Mouse (Mus musculus): ENCODE data around the gene Dnah1. TPM values are rescaled to one million over a fixed set of nuclear protein-coding genes. Genes with fewer than 3 reads are reported as not detected.

Dnah1 gene
- polyA plus RNA-seq, 1 experiment from 2014 or later: 7.7 TPM

DNA sequence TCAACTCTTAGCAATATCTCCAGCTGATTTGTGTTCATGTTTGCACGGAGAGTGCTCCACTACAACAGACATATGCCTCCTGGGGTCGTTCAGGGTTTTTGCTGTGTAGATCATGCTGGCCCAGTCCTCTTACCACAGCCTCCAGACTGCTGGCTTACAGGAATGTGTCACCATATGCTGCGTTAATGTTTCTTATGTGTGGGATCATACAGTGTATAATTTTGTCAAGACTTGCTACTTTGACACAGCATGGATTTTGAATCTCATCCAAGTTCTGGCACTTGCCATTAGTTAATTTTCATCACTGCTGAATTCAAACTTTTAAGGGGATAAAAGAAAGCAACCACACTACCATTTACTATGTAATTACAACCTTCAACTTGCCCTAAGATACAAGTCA lies 12.1 kb upstream of the Dnah1 start:
- 57% methylated on average over 3 of the region's 3 CpGs for WGBS
- ATAC-seq (ENCODE audit: insufficient number of reproducible peaks, insufficient read depth, low FRiP score, low TSS enrichment, low read depth): no peak
- peak overlapping the region; percentile 75 for H3K4me2 ChIP-seq
- no peak overlapping the region for H3K27ac ChIP-seq
- H3K4me3 ChIP-seq (replicated peaks): peak overlapping the region; percentile 84
- H3K4me1 ChIP-seq (replicated peaks): peaks cover 11% of the 10 kb centered on the region
- H3K9ac ChIP-seq (replicated peaks): no peak overlapping the region
- H3K36me3 ChIP-seq: peaks cover 6% of the 10 kb centered on the region; the same call in 1 of the 2 replicates
- no peaks in the 10 kb centered on the region for H3K9me3 ChIP-seq
- peaks cover 1% of the 10 kb centered on the region for H3K27me3 ChIP-seq

DNA sequence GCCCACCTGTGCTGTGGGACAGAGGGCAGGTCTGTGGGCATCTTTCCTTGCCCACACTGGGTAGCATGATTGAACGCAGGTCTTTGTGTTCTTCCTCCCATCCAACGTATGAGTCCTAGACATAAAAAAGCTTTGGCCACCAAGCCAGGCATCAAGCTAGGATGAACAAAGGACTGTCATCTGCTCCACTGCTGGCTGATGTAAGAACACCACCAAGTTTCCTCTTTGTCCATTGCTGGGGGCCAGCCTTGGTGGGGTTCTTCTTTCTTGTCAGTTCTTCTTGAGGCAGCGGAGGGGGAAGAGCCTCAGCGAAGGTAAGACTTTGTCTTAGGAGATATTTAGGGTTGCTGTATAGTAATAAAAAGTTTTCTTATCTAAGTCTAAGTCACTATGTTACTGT lies 7.3 kb upstream of the Dnah1 start:
- Histone ChIP-seq H3K27me3 (peaks cover 10% of the 10 kb centered on the region), H3K4me3 (replicated peaks) (no peak overlapping the region), H3K4me1 (replicated peaks) (no peaks in the 10 kb centered on the region; the same call in 1 of the 2 replicates), H3K4me2 (no peak overlapping the region), H3K36me3 (no peaks in the 10 kb centered on the region), H3K27ac (no peak overlapping the region), H3K9ac (replicated peaks) (no peak overlapping the region), H3K9me3 (no peaks in the 10 kb centered on the region)
- 75% methylated on average over 4 of the region's 4 CpGs for WGBS
- ATAC-seq (ENCODE audit: insufficient number of reproducible peaks, insufficient read depth, low FRiP score, low TSS enrichment, low read depth): no peak

DNA sequence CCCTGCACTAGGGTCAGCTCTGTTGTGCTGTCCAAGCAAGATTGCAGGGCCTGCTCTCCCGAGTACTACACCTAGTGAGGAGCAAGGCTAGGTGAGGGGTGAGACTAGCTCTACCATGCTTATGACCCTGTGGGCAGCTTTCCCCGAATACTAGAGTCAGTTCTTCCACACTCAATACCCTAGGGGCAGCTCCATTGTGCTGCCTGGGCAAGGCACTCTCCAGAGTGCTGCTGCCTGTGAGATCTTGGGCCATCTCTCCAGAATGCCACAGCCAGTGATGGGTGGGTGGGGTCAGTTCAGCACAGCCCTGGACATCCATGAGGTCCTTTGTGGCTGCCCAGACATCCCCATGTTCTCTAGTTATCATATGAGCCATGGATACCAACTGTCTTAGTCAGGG lies 6.0 kb upstream of the Dnah1 start:
- no peaks in the 10 kb centered on the region for H3K9me3 ChIP-seq
- ATAC-seq (ENCODE audit: insufficient number of reproducible peaks, insufficient read depth, low FRiP score, low TSS enrichment, low read depth): no peak
- H3K27me3 ChIP-seq: peaks cover 10% of the 10 kb centered on the region
- 46% methylated on average over 2 of the region's 2 CpGs for WGBS
- no peaks in the 10 kb centered on the region for H3K36me3 ChIP-seq
- H3K4me2 ChIP-seq: no peak overlapping the region
- H3K27ac ChIP-seq: no peak overlapping the region
- H3K4me3 ChIP-seq (replicated peaks): no peak overlapping the region
- no peaks in the 10 kb centered on the region for H3K4me1 ChIP-seq (replicated peaks)
- H3K9ac ChIP-seq (replicated peaks): no peak overlapping the region

DNA sequence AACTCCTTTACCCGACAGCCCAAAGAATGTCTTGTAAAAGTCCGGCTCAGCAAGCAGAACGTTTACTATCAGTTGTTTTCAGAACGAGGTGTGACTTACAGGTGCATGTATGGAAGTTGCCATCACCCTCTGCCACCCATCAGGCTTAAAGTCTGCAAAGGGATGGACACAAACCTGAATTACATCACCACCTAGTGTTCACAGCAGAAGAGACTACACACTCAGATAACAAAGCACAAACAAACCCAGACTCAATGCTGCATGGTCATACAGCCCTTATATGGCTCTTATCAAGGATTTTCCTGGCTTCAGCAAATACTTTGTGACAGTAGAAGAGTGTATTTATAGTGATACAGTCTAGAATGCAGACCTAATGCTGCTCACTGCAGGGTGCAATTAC lies 4.0 kb upstream of the Dnah1 start:
- Histone ChIP-seq H3K36me3 (no peaks in the 10 kb centered on the region), H3K27me3 (peaks cover 10% of the 10 kb centered on the region), H3K4me1 (replicated peaks) (no peaks in the 10 kb centered on the region), H3K4me3 (replicated peaks) (no peak overlapping the region), H3K9me3 (no peaks in the 10 kb centered on the region), H3K27ac (no peak overlapping the region), H3K9ac (replicated peaks) (no peak overlapping the region), H3K4me2 (no peak overlapping the region)
- 78% methylated on average over 4 of the region's 4 CpGs for WGBS
- ATAC-seq (ENCODE audit: insufficient number of reproducible peaks, insufficient read depth, low FRiP score, low TSS enrichment, low read depth): no peak

DNA sequence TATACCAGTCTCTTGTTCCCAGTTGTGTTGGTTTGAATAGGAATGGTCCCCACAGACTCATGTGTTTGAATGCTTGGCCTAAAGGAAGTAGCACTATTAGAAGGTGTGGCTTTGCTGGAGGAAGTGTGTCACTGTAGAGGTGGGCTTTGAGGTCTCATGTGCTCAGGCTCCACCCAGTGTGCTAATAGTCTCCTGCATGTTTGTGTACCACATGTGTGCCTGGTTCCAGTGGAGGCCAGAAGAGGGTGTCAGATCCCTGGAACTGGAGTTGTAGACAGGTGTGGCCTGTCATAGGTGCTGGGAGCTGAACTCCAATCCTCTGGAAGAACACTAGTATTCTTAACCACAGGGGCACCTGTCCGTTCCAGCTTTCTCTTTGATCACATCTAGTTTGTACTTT lies 3.5 kb upstream of the Dnah1 start:
- no peaks in the 10 kb centered on the region for H3K4me1 ChIP-seq (replicated peaks)
- WGBS: 91% methylated on average over 1 of the region's 1 CpGs
- no peak overlapping the region for H3K4me2 ChIP-seq
- H3K27ac ChIP-seq: no peak overlapping the region
- ATAC-seq (ENCODE audit: insufficient number of reproducible peaks, insufficient read depth, low FRiP score, low TSS enrichment, low read depth): no peak
- H3K9ac ChIP-seq (replicated peaks): no peak overlapping the region
- peaks cover 10% of the 10 kb centered on the region for H3K27me3 ChIP-seq
- H3K36me3 ChIP-seq: no peaks in the 10 kb centered on the region
- no peaks in the 10 kb centered on the region for H3K9me3 ChIP-seq
- no peak overlapping the region for H3K4me3 ChIP-seq (replicated peaks)

DNA sequence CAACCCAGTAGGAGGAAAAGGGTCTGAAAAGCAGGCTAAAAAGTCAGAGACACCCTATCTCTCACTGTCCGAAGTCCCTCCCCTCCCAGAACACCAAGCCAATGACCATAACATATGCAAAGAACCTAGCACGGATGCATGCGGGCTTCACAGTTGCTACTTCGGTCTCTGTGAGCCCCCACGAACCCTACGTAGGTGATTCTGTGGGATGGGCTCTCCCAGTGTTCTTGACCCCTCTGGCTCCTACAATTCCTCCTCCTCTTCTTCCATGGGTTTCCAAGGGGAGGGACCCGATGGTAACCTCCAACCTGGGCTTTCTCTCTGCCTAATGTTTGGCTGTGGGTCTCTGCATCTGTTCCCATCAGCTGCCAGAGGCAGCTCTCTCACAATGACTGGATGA lies 3.1 kb upstream of the Dnah1 start:
- no peak for ATAC-seq (ENCODE audit: insufficient number of reproducible peaks, insufficient read depth, low FRiP score, low TSS enrichment, low read depth)
- Histone ChIP-seq H3K9ac (replicated peaks) (no peak overlapping the region), H3K4me2 (no peak overlapping the region), H3K4me1 (replicated peaks) (no peaks in the 10 kb centered on the region), H3K27me3 (peaks cover 10% of the 10 kb centered on the region), H3K27ac (no peak overlapping the region), H3K36me3 (no peaks in the 10 kb centered on the region), H3K9me3 (no peaks in the 10 kb centered on the region), H3K4me3 (replicated peaks) (no peak overlapping the region)
- 72% methylated on average over 7 of the region's 7 CpGs for WGBS

DNA sequence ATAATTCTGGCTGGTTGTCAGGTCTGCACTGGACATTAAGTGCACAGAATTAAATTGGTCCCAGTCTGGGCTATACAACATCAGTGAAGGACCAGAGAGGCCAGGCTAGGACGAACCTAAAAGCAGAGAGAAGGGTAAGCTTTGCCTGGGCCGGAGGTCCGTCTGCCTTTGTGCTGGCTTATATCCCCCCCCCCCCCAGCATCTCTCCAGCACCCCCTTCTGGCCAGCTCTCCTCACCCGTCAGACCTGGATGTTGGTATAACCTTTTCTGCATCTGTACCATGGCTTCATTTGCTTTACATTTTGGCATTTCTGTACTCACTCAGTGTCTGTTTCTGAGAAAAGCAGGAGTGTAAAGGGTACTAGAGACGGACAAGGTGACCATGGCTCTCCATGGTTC lies 1.9 kb upstream of the Dnah1 start:
- no peak overlapping the region for H3K4me2 ChIP-seq
- WGBS: 54% methylated on average over 5 of the region's 5 CpGs
- H3K36me3 ChIP-seq: no peaks in the 10 kb centered on the region
- ATAC-seq (ENCODE audit: insufficient number of reproducible peaks, insufficient read depth, low FRiP score, low TSS enrichment, low read depth): no peak
- H3K27ac ChIP-seq: no peak overlapping the region
- no peak overlapping the region for H3K4me3 ChIP-seq (replicated peaks)
- no peaks in the 10 kb centered on the region for H3K4me1 ChIP-seq (replicated peaks)
- H3K27me3 ChIP-seq: peaks cover 6% of the 10 kb centered on the region
- H3K9ac ChIP-seq (replicated peaks): no peak overlapping the region
- no peaks in the 10 kb centered on the region for H3K9me3 ChIP-seq

DNA sequence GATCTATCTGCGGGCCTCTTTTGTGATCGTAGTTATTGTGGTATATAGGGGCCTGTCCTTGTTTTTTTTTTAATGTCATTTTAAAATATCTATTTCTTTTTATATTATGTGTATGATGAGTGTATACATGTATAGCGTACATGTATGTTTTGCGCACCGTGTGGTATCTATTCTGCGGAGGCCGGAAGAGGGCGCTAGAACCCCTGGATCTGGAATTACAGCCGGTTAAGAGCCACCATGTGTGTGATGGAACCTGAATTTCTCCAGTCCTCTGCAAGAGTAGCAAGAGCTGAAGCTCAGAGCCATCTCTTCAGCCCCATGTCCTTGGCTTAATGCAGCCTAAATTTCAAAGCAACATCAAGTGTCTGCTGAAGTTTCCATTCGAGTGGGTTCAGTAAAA lies 1.2 kb upstream of the Dnah1 start:
- 64% methylated on average over 10 of the region's 10 CpGs for WGBS
- no peak for ATAC-seq (ENCODE audit: insufficient number of reproducible peaks, insufficient read depth, low FRiP score, low TSS enrichment, low read depth)

DNA sequence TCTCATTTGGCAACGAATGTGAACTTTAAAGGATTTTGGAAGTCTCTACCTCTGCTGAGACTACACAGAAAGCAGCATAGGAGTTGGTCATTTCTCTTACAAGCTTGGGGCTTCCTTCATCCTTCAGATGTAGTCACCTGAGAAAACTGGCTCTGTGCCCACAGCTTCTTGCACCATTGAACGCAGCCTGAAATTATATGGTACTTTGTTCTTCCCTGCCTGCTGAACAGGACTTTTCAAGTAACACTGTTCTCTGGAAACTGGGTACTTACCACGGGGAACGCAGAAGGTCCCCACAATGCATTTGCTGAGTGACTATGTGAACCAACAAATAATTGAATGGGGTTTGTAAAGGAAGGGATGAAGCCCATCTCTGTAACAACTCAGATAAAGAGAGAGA lies 507 bp downstream of the Dnah1 start:
- ATAC-seq (ENCODE audit: insufficient number of reproducible peaks, insufficient read depth, low FRiP score, low TSS enrichment, low read depth): no peak
- Histone ChIP-seq H3K9me3 (no peaks in the 10 kb centered on the region), H3K4me2 (peak overlapping the region; percentile 66), H3K9ac (replicated peaks) (peak overlapping the region; percentile 40; the same call in 1 of the 2 replicates), H3K4me3 (replicated peaks) (peak overlapping the region; percentile 39), H3K4me1 (replicated peaks) (no peaks in the 10 kb centered on the region), H3K27ac (no peak overlapping the region), H3K36me3 (no peaks in the 10 kb centered on the region), H3K27me3 (no peaks in the 10 kb centered on the region)
- WGBS: 82% methylated on average over 4 of the region's 4 CpGs

More for the DNA sequence above, 1.2 kb upstream of the Dnah1 start:
- no peak overlapping the region for H3K4me3 ChIP-seq (replicated peaks)
- H3K9me3 ChIP-seq: no peaks in the 10 kb centered on the region
- no peaks in the 10 kb centered on the region for H3K36me3 ChIP-seq
- H3K9ac ChIP-seq (replicated peaks): no peak overlapping the region
- no peak overlapping the region for H3K27ac ChIP-seq
- no peak overlapping the region for H3K4me2 ChIP-seq
- 0 out of 2 replicates have a peak, but pooled peaks cover 5% of the 10 kb centered on the region for H3K27me3 ChIP-seq
- H3K4me1 ChIP-seq (replicated peaks): no peaks in the 10 kb centered on the region

DNA sequence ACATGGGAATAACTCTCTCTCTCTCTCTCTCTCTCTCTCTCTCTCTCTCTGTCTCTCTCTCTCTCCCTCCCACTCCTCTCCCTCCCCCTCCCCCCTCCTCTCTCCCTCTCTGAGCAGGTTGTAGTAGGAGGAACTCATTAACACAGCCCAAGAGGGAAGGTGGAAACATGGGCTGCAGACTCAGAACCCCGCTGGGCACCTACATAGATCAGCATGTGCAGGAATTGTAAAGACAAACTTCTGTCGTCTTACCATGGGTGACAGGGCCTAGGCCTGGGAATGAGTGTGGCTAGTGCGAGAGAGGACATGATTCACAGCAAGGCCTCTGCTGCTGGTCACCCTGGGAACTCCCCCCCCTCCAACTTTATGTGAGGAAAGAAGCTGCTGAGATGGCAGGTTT lies 1.5 kb downstream of the Dnah1 start:
- Histone ChIP-seq H3K27me3 (no peaks in the 10 kb centered on the region), H3K36me3 (no peaks in the 10 kb centered on the region), H3K27ac (no peak overlapping the region), H3K4me3 (replicated peaks) (no peak overlapping the region), H3K4me1 (replicated peaks) (no peaks in the 10 kb centered on the region), H3K4me2 (no peak overlapping the region), H3K9ac (replicated peaks) (no peak overlapping the region), H3K9me3 (no peaks in the 10 kb centered on the region)
- ATAC-seq (ENCODE audit: insufficient number of reproducible peaks, insufficient read depth, low FRiP score, low TSS enrichment, low read depth): no peak
- WGBS: 81% methylated on average over 3 of the region's 3 CpGs

DNA sequence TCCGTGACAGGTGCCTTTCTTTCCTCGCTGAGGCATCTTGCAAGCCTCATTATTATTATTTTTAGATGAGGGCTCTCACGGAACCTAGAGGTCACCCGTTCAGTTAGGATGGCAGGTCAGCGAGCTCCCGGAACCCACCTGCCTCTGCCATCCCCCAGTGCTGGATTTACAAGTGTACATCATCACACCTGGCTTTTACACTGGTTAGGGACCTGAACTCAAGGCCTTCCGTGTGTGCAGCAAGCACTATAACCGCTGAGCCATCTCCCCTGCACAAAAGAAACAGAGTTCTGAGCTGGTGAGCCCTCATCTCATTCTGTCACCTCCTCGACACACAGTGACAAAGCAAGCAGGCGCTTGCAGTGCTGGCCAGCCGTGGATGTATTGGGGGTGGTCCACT lies 2.5 kb downstream of the Dnah1 start:
- H3K27ac ChIP-seq: no peak overlapping the region
- H3K4me1 ChIP-seq (replicated peaks): no peaks in the 10 kb centered on the region
- ATAC-seq (ENCODE audit: insufficient number of reproducible peaks, insufficient read depth, low FRiP score, low TSS enrichment, low read depth): no peak
- H3K9me3 ChIP-seq: no peaks in the 10 kb centered on the region
- 84% methylated on average over 11 of the region's 11 CpGs for WGBS
- H3K36me3 ChIP-seq: no peaks in the 10 kb centered on the region
- H3K4me2 ChIP-seq: no peak overlapping the region
- H3K9ac ChIP-seq (replicated peaks): no peak overlapping the region
- H3K4me3 ChIP-seq (replicated peaks): no peak overlapping the region
- H3K27me3 ChIP-seq: no peaks in the 10 kb centered on the region

DNA sequence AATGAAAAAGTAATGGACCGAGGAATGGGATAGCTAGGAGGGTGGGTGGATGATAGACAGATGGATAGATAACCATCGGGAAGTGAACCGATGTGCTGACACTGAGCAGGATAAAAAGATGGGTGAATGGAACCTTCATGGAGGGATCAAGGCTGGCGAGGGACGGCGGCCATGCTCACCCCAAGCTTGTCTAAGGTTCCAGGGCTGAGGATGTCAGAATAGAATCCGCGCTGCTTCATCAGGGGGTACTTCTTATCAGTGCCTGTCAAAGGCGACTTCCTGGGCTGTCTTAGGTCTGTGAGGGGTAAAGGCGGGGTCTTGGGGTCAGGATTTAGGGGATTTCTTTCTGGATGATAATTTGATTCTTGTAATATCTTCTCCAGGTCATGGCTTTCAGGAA lies 4.2 kb downstream of the Dnah1 start:
- Histone ChIP-seq H3K4me2 (no peak overlapping the region), H3K27me3 (no peaks in the 10 kb centered on the region), H3K9ac (replicated peaks) (no peak overlapping the region), H3K36me3 (no peaks in the 10 kb centered on the region), H3K4me3 (replicated peaks) (no peak overlapping the region), H3K4me1 (replicated peaks) (no peaks in the 10 kb centered on the region), H3K27ac (no peak overlapping the region), H3K9me3 (no peaks in the 10 kb centered on the region)
- ATAC-seq (ENCODE audit: insufficient number of reproducible peaks, insufficient read depth, low FRiP score, low TSS enrichment, low read depth): no peak
- WGBS: 87% methylated on average over 10 of the region's 10 CpGs
